Mouse (Mus musculus): ENCODE measurements around the gene Atg10.

DNA sequence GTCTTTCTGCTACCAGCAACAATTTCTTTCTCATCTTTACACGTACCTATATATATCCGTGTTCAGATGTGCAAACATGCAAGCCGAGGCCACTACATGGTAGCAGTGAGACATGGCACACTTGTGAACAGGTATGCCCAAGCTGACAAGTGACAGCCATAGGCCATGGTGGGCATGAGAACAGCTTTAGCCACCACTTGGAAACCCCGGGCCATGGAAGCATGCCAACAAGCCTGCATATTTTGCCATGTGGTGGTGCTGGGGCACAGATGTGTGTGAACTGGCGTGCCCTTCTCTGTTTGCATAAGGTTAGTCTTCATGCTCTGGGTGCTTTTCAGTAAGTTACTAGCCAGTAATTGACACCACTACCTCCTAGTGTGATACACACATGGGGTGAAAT lies 162.9 kb downstream of the Atg10 start:
- TF ChIP-seq CTCF (IDR thresholded peaks at IDR 0.05 in 2 of 3, conservative IDR thresholded peaks at IDR 0.05 in 1 of 3; ENCODE audit: control insufficient read depth in 1 of 3, insufficient read depth in 1 of 3, low read depth in 2 of 3, low read length in 3 of 3, poor library complexity in 1 of 3, severe bottlenecking in 1 of 3), result no peak
- TF ChIP-seq TBP (IDR thresholded peaks at IDR 0.05; ENCODE audit: low read depth, low read length), result no peak
- TF ChIP-seq RAD21 (IDR thresholded peaks at IDR 0.05; ENCODE audit: low read depth, low read length), result no peak
- TF ChIP-seq POLR2A (IDR thresholded peaks at IDR 0.05; ENCODE audit: control insufficient read depth in 1 of 2, insufficient read depth in 1 of 2, low read depth in 1 of 2, low read length in 2 of 2, poor library complexity in 1 of 2), result no peak
- no peak for TF ChIP-seq EP300 (IDR thresholded peaks at IDR 0.05; ENCODE audit: low read depth in 1 of 2, low read length in 2 of 2)

Data from MEL (cell line).